Comparison of ENCODE assay signal across 21 mouse cellular contexts in genomic region chr2:140125516-140125915, GRCm38 (mm10). TPM values are rescaled to one million over a fixed set of nuclear protein-coding genes. Genes with fewer than 3 reads are reported as not detected.
A peak's percentile ranks its signal among the peaks of the same experiment; 100 is the strongest.
DNase-seq lines count a peak whose midpoint lies in the region; ATAC-seq and TF ChIP-seq lines count a peak whose summit lies in the region.
"Had no signal": no experiment of that assay in that cellular context is flagged by ENCODE, and none has a peak within 500 bp of the region (broad histone marks: within the 10 kb centered on the region; RNA-seq: fewer than 3 reads in every experiment).

No protein-coding gene starts in this region.

- ATAC-seq in midbrain, postnatal 0 days (ENCODE audit: low FRiP score) = no peak
- ATAC-seq in midbrain, embryonic 13.5 days = no peak
- ATAC-seq in frontal cortex, adult (ENCODE audit: low TSS enrichment) = no peak
- ATAC-seq: forebrain, embryonic 13.5 days; inflammation-experienced regulatory T-cells, adult 6 months had no signal

- H3K4me2 ChIP-seq in midbrain, postnatal 0 days (ENCODE audit: low read depth, low read length, poor library complexity, severe bottlenecking) = no peak overlapping the region
- no peak overlapping the region for H3K4me2 ChIP-seq in midbrain, embryonic 13.5 days (replicated peaks)
- H3K4me2 ChIP-seq: embryonic facial prominence, embryonic 13.5 days; forebrain, embryonic 13.5 days; liver, embryonic 15.5 days had no signal

- peak; percentile 5; the same call in 1 of the 2 replicates for TF ChIP-seq CTCF in gastrocnemius, adult 2 months (IDR thresholded peaks at IDR 0.05)
- peak; percentile 18; the same call in 1 of the 2 replicates for TF ChIP-seq CTCF in midbrain, postnatal 0 days (IDR thresholded peaks at IDR 0.05)

- DNase-seq in gastrocnemius, adult 2 months = no peak
- DNase-seq in gastrocnemius, postnatal 14 days = no peak
- no peak for DNase-seq in midbrain, postnatal 0 days (ENCODE audit: low spot score)
- peak; percentile 59 for DNase-seq in R1 (ENCODE audit: low read depth, low spot score)
- DNase-seq in splenic B cell, adult 2 months (ENCODE audit: low read depth, low spot score) = peak; percentile 8
- no peak for DNase-seq in spleen, postnatal 14 days (ENCODE audit: low spot score in 2 of 2)
- DNase-seq: adrenal gland, postnatal 14 days; cerebellum, postnatal 14 days; heart, postnatal 36 days; kidney, postnatal 10 days had no signal

- H3K4me3 ChIP-seq in gastrocnemius, adult 2 months = no peak overlapping the region
- no peak overlapping the region for H3K4me3 ChIP-seq in midbrain, postnatal 0 days (ENCODE audit: low read depth, low read length)
- H3K4me3 ChIP-seq in midbrain, embryonic 13.5 days (replicated peaks) = no peak overlapping the region
- H3K4me3 ChIP-seq: embryonic facial prominence, embryonic 13.5 days; forebrain, embryonic 13.5 days; liver, embryonic 15.5 days had no signal

- 87% methylated on average over 2 of the region's 2 CpGs for WGBS in midbrain, postnatal 0 days
- WGBS in midbrain, embryonic 13.5 days = 83% methylated on average over 2 of the region's 2 CpGs

- H3K27me3 ChIP-seq in midbrain, postnatal 0 days (ENCODE audit: insufficient read depth, low read length) = no peaks in the 10 kb centered on the region
- H3K27me3 ChIP-seq in midbrain, embryonic 13.5 days = no peaks in the 10 kb centered on the region
- H3K27me3 ChIP-seq in splenic B cell, adult 2 months (ENCODE audit: control insufficient read depth, insufficient read depth, low read length, poor library complexity, severe bottlenecking) = no peaks in the 10 kb centered on the region
- H3K27me3 ChIP-seq: embryonic facial prominence, embryonic 13.5 days; forebrain, embryonic 13.5 days; liver, embryonic 15.5 days had no signal

- H3K4me1 ChIP-seq in midbrain, postnatal 0 days (ENCODE audit: insufficient read depth, low read length) = no peaks in the 10 kb centered on the region
- no peaks in the 10 kb centered on the region for H3K4me1 ChIP-seq in midbrain, embryonic 13.5 days (replicated peaks)
- H3K4me1 ChIP-seq: embryonic facial prominence, embryonic 13.5 days; forebrain, embryonic 13.5 days; liver, embryonic 15.5 days had no signal

- H3K36me3 ChIP-seq in midbrain, postnatal 0 days (ENCODE audit: insufficient read depth, low read length) = peaks cover 28% of the 10 kb centered on the region
- peaks cover 69% of the 10 kb centered on the region for H3K36me3 ChIP-seq in midbrain, embryonic 13.5 days
- peaks cover 3% of the 10 kb centered on the region; the same call in 1 of the 2 replicates for H3K36me3 ChIP-seq in splenic B cell, adult 2 months (ENCODE audit: control insufficient read depth, insufficient read depth, low read length, poor library complexity, severe bottlenecking)

- H3K9ac ChIP-seq in midbrain, postnatal 0 days (replicated peaks; ENCODE audit: low read length, poor library complexity, severe bottlenecking) = no peak overlapping the region
- no peak overlapping the region for H3K9ac ChIP-seq in midbrain, embryonic 13.5 days (replicated peaks)
- H3K9ac ChIP-seq: embryonic facial prominence, embryonic 13.5 days; forebrain, embryonic 13.5 days; liver, embryonic 15.5 days had no signal

- H3K9me3 ChIP-seq in midbrain, postnatal 0 days (ENCODE audit: low read length) = no peaks in the 10 kb centered on the region
- H3K9me3 ChIP-seq in midbrain, embryonic 13.5 days = no peaks in the 10 kb centered on the region
- H3K9me3 ChIP-seq: embryonic facial prominence, embryonic 13.5 days; forebrain, embryonic 13.5 days; liver, embryonic 15.5 days had no signal

- intact Hi-C loops in gastrocnemius, adult 2 months (cut with DNase I) = no loop called here
- intact Hi-C loops in gastrocnemius, postnatal 14 days (cut with DNase I; ENCODE audit: low total_unique reads) = no loop called here

- no peak overlapping the region for H3K27ac ChIP-seq in gastrocnemius, adult 2 months
- no peak overlapping the region for H3K27ac ChIP-seq in midbrain, postnatal 0 days (ENCODE audit: low read depth, low read length)
- H3K27ac ChIP-seq in midbrain, embryonic 13.5 days = no peak overlapping the region
- H3K27ac ChIP-seq: embryonic facial prominence, embryonic 13.5 days; forebrain, embryonic 13.5 days; liver, embryonic 15.5 days had no signal

RNA-seq across cellular contexts. Expression of gene Gm17374, which starts 26.3 kb away (rescaled TPM):
- not detected for total RNA-seq in gastrocnemius, adult 2 months (2021)
- total RNA-seq in gastrocnemius, postnatal 14 days (2021) = not detected
- not detected in 2 replicates for total RNA-seq in midbrain, postnatal 0 days (2014; rRNA removed)
- not detected in 2 replicates for polyA plus RNA-seq in midbrain, postnatal 0 days (2015; fragmentation: Nextera tagmentation; extraction: Ambion mirVana)
- polyA plus RNA-seq in midbrain, embryonic 13.5 days (2015; fragmentation: Nextera tagmentation; extraction: Ambion mirVana) = not detected in 2 replicates
- total RNA-seq: adrenal gland, postnatal 14 days; gastrocnemius, adult 8-10 months; heart, postnatal 36 days; layer of hippocampus, postnatal 10 days; left cerebral cortex, postnatal 25 days had no signal
- polyA plus RNA-seq: embryonic facial prominence, embryonic 13.5 days; forebrain, embryonic 13.5 days; inflammation-experienced regulatory T-cells, adult 6 months; liver, embryonic 15.5 days; spleen, adult 2 months; testis, adult 2 months had no signal

RNA-seq across cellular contexts. Expression of gene Esf1, which starts 44.8 kb away (rescaled TPM):
- total RNA-seq in gastrocnemius, adult 2 months (2021) = 10 to 100 TPM; 12.1 to 12.9 TPM
- 10 to 100 TPM; 11.7 to 12.9 TPM for total RNA-seq in gastrocnemius, postnatal 14 days (2021)
- 6.4 and 8.9 TPM in 2 replicates for total RNA-seq in midbrain, postnatal 0 days (2014; rRNA removed)
- polyA plus RNA-seq in midbrain, postnatal 0 days (2015; fragmentation: Nextera tagmentation; extraction: Ambion mirVana) = 13.7 and 17.2 TPM in 2 replicates
- 21.5 and 23.4 TPM in 2 replicates for polyA plus RNA-seq in midbrain, embryonic 13.5 days (2015; fragmentation: Nextera tagmentation; extraction: Ambion mirVana)

RNA-seq across cellular contexts. Expression of gene Ndufaf5, which starts 44.9 kb away (rescaled TPM):
- total RNA-seq in gastrocnemius, adult 2 months (2021) = 10 to 100 TPM; 36.1 to 45.8 TPM
- total RNA-seq in gastrocnemius, postnatal 14 days (2021) = 10 to 100 TPM; 24.9 to 27.2 TPM
- total RNA-seq in midbrain, postnatal 0 days (2014; rRNA removed) = 33.0 and 35.2 TPM in 2 replicates
- 59.1 and 60.0 TPM in 2 replicates for polyA plus RNA-seq in midbrain, postnatal 0 days (2015; fragmentation: Nextera tagmentation; extraction: Ambion mirVana)
- polyA plus RNA-seq in midbrain, embryonic 13.5 days (2015; fragmentation: Nextera tagmentation; extraction: Ambion mirVana) = 39.5 and 41.5 TPM in 2 replicates

RNA-seq across cellular contexts. Expression of gene Tasp1, which starts 58.9 kb away (rescaled TPM):
- 1 to 10 TPM; 5.2 to 6.7 TPM for total RNA-seq in gastrocnemius, adult 2 months (2021)
- 1 to 10 TPM; 4.5 to 4.7 TPM for total RNA-seq in gastrocnemius, postnatal 14 days (2021)
- 15.2 and 19.6 TPM in 2 replicates for total RNA-seq in midbrain, postnatal 0 days (2014; rRNA removed)
- 23.1 and 24.1 TPM in 2 replicates for polyA plus RNA-seq in midbrain, postnatal 0 days (2015; fragmentation: Nextera tagmentation; extraction: Ambion mirVana)
- 16.0 and 17.7 TPM in 2 replicates for polyA plus RNA-seq in midbrain, embryonic 13.5 days (2015; fragmentation: Nextera tagmentation; extraction: Ambion mirVana)

Comparison
In these comparisons a context has a peak if more than half of its experiments do, and no peak if none do; other contexts are left out.
1. DNase-seq: peak in R1 (single experiment) and splenic B cell, adult 2 months (single experiment); none in gastrocnemius, adult 2 months (single experiment), gastrocnemius, postnatal 14 days (single experiment), midbrain, postnatal 0 days (single experiment) and spleen, postnatal 14 days (0 of 2).